Mouse (Mus musculus) G1E (cell line): Measurements from ENCODE around the gene App. TPM values are rescaled to one million over a fixed set of nuclear protein-coding genes. Genes with fewer than 3 reads are reported as not detected.

ENCODE experiments used
- ATAC-seq: 2 replicates; pipeline ENCODE4 v1.8.0; 2016; ENCODE audit warnings: mild to moderate bottlenecking; ENCODE audit not compliant: insufficient number of reproducible peaks, poor library complexity, low FRiP score, severe bottlenecking; ENCODE audit errors: extremely low read depth
- DNase-seq: peaks from one replicate; pipeline ENCODE4 v3.0.0; 2012; ENCODE audit warnings: low spot score
- H3K27me3 ChIP-seq: 2 replicates; pipeline ENCODE4 v1.6.1; 2012; ENCODE audit warnings: mild to moderate bottlenecking, low read length, inconsistent platforms; ENCODE audit not compliant: insufficient read depth
- H3K36me3 ChIP-seq: replicated peaks from 2 replicates; pipeline ENCODE3; 2012; ENCODE audit warnings: mild to moderate bottlenecking, inconsistent platforms
- H3K4me1 ChIP-seq: 2 replicates; pipeline ENCODE4 v1.6.1; 2012; ENCODE audit warnings: low read depth, low read length, inconsistent platforms, mixed read lengths; ENCODE audit not compliant: insufficient read depth
- H3K4me3 ChIP-seq: 2 replicates; pipeline ENCODE4 v1.5.1; 2012; ENCODE audit warnings: low read depth, mild to moderate bottlenecking, inconsistent platforms, low read length, moderate library complexity, mixed read lengths
- H3K9me3 ChIP-seq: replicated peaks from 2 replicates; pipeline ENCODE4 v1.6.1; 2012; ENCODE audit warnings: inconsistent platforms
- CTCF ChIP-seq: IDR thresholded peaks from 2 replicates; pipeline ENCODE4 v1.5.1; 2012; ENCODE audit warnings: low read depth, low read length, inconsistent platforms, mixed read lengths
- GATA1 ChIP-seq: IDR thresholded peaks from 2 replicates; pipeline ENCODE4 v1.6.1; 2012; ENCODE audit warnings: borderline replicate concordance, low read length, inconsistent platforms, mixed read lengths
- GATA2 ChIP-seq: IDR thresholded peaks from 2 replicates; pipeline ENCODE4 v1.6.1; 2012; ENCODE audit warnings: low read depth, low read length, inconsistent platforms, borderline replicate concordance
- POLR2AphosphoS5 ChIP-seq: IDR thresholded peaks from 2 replicates; pipeline ENCODE4 v1.6.1; 2012; ENCODE audit warnings: low read depth, low read length, inconsistent platforms; ENCODE audit not compliant: insufficient replicate concordance
- TAL1 ChIP-seq: conservative IDR thresholded peaks from 2 replicates; pipeline ENCODE4 v1.6.1; 2012; ENCODE audit warnings: low read depth, low read length, inconsistent platforms, mixed read lengths
- polyA plus RNA-seq: library from polyadenylated mRNA; stranded (reverse); fragments of >175 nt; gene quantifications from 2 replicates; pipeline ENCODE4 v1.2.3, GENCODE M21; 2012
- total RNA-seq, 2 experiments: library from RNA; stranded (forward) in 1 of 2; stranded (reverse) in 1 of 2; fragments of 200-1000 nt in 1 of 2; fragments of >200 nt in 1 of 2; fragmentation: Nextera tagmentation in 1 of 2; gene quantifications; 2 replicates each; pipeline ENCODE4 v1.2.3; 2014 to 2017

The App gene
- total and polyA plus RNA-seq, 3 experiments, result 0.27 TPM; not detected in 2

DNA sequence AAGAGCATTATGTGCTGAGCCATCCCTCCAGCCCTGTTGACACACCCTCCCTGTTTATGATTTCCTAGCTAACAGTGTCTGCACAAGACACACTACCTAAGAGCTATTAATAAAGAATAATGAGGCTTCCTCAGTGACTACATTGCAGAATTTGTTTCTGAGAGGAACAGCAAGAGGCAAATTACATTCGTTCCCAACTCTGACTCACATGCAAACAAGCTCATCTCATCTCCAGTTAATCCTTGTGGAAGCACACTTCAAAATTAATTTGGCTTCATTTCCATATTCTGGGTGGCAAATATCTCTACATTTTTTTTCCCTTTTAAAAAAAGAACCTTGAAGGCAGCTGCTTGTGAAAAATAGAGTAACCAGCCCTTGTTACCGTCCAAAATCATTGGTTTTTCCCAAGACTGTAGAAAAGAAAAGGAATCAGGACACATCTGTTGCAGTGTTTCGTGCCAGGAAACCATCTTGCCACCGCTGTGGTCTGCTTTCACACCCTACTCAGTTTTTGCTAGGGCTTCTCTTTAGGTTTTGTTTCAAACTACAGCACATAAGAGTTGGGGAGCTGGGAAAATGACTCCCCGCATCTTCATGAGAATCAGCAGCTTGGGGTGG lies 171.5 kb downstream of the App start:
- Histone ChIP-seq H3K4me1 (no peaks in the 10 kb centered on the region), H3K27me3 (no peaks in the 10 kb centered on the region), H3K9me3 (peaks cover 18% of the 10 kb centered on the region), H3K36me3 (no peaks in the 10 kb centered on the region), H3K4me3 (no peak overlapping the region)
- ATAC-seq, result no peak
- DNase-seq, result no peak
- TF ChIP-seq TAL1 (no peak), CTCF (no peak), GATA2 (no peak), GATA1 (no peak), POLR2AphosphoS5 (no peak)

GRCm38 (mm10) chr16:85000304-85000703 lies 173.3 kb downstream of the App start:
- no peak for ATAC-seq
- no peaks in the 10 kb centered on the region for H3K36me3 ChIP-seq
- H3K4me1 ChIP-seq, result no peaks in the 10 kb centered on the region
- peaks cover 24% of the 10 kb centered on the region for H3K9me3 ChIP-seq
- no peak for DNase-seq
- no peaks in the 10 kb centered on the region for H3K27me3 ChIP-seq
- TF ChIP-seq TAL1, result no peak
- TF ChIP-seq GATA2, result no peak
- no peak for TF ChIP-seq CTCF
- TF ChIP-seq POLR2AphosphoS5, result no peak
- TF ChIP-seq GATA1, result no peak
- H3K4me3 ChIP-seq, result no peak overlapping the region

- TF ChIP-seq CTCF, result no peak
- no peak for TF ChIP-seq GATA2
- TF ChIP-seq POLR2AphosphoS5, result no peak
- no peak for TF ChIP-seq GATA1
- no peak for TF ChIP-seq TAL1
Observed at GRCm38 (mm10) chr16:84997551-84997950, 176.0 kb downstream of the App start.

DNA sequence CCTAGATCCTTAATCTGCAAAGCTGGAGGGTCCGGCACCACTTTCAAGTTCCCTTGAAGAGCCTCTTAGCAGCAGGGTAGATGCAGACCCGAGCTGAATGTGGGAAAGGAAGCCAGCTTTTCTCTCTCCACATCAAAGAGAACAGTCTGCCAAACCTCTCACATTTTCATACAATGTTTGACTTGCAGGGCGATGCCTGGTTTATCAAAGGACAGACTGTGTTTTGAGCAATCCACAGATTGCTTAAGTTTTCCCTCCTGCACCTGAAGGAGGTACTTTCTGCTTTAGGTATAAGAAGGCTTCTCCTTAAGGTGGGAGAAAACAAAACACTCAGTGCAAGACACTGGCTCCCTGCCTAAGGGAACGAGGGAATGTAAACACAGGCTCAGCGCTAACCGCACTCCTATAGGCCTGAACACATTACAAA lies 178.1 kb downstream of the App start:
- peaks cover 42% of the 10 kb centered on the region for H3K9me3 ChIP-seq
- no peaks in the 10 kb centered on the region for H3K4me1 ChIP-seq
- no peak overlapping the region for H3K4me3 ChIP-seq
- ATAC-seq (no peak), DNase-seq (no peak)
- H3K36me3 ChIP-seq, result no peaks in the 10 kb centered on the region
- H3K27me3 ChIP-seq, result no peaks in the 10 kb centered on the region
- TF ChIP-seq TAL1 (no peak), CTCF (no peak), GATA1 (no peak), GATA2 (no peak), POLR2AphosphoS5 (no peak)

More at GRCm38 (mm10) chr16:84997551-84997950, 176.0 kb downstream of the App start:
- H3K36me3 ChIP-seq, result no peaks in the 10 kb centered on the region
- H3K9me3 ChIP-seq, result peaks cover 40% of the 10 kb centered on the region
- ATAC-seq (no peak), DNase-seq (no peak)
- H3K27me3 ChIP-seq, result no peaks in the 10 kb centered on the region
- H3K4me1 ChIP-seq, result no peaks in the 10 kb centered on the region
- no peak overlapping the region for H3K4me3 ChIP-seq

GRCm38 (mm10) chr16:84992888-84993287 lies 180.7 kb downstream of the App start:
- no peaks in the 10 kb centered on the region for H3K4me1 ChIP-seq
- no peak overlapping the region for H3K4me3 ChIP-seq
- H3K9me3 ChIP-seq, result peaks cover 48% of the 10 kb centered on the region
- H3K36me3 ChIP-seq, result no peaks in the 10 kb centered on the region
- TF ChIP-seq GATA1 (no peak), GATA2 (no peak), TAL1 (no peak), CTCF (no peak)
- DNase-seq (no peak), ATAC-seq (no peak)
- no peaks in the 10 kb centered on the region for H3K27me3 ChIP-seq

- DNase-seq, result no peak
- peaks cover 56% of the 10 kb centered on the region for H3K9me3 ChIP-seq
- no peaks in the 10 kb centered on the region for H3K36me3 ChIP-seq
- no peaks in the 10 kb centered on the region for H3K27me3 ChIP-seq
- no peak for TF ChIP-seq TAL1
- TF ChIP-seq GATA1, result no peak
- no peak for TF ChIP-seq POLR2AphosphoS5
- no peak for TF ChIP-seq GATA2
- ATAC-seq, result no peak
- H3K4me1 ChIP-seq, result no peaks in the 10 kb centered on the region
- no peak overlapping the region for H3K4me3 ChIP-seq
Observed at GRCm38 (mm10) chr16:84991011-84991410, 182.6 kb downstream of the App start.
